Mouse (Mus musculus) kidney, postnatal 36 days (tissue): ENCODE results near the gene Fthl17e.
"Not testable (repeated sequence)": the region's sequence is repeated elsewhere in the genome, so short reads cannot be mapped to it uniquely, and the experiment has no call there.

ENCODE experiments used
- DNase-seq, 2 experiments: peaks; one replicate each; pipeline ENCODE4 v3.0.0; 2021 to 2022; ENCODE audit warnings: mixed read lengths in 2 of 2

Gene Fthl17e

DNA sequence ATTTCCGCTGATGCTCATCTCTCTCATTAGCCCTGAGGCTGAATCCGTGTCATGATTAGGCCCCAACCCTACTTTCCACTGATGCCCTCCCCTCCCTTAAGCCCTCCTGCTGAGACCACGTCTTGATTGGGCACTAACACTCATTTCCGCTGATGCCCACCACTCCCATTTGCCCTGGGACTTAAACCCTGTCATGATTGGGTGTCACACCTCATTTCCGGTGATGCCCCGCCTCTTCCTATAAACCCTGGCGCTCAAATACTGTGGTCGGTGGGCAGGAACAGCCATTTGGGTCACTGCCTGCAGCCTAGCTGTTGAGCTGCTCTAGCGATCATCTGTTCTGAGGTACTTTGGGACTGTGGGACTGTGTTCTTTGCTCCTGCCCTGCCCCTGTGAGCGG is at the start of gene Fthl17e:
TSS of gene Fthl17e (plus strand) at position 301 of the 400 bp plus-strand sequence.
- not testable (repeated sequence) for DNase-seq

DNA sequence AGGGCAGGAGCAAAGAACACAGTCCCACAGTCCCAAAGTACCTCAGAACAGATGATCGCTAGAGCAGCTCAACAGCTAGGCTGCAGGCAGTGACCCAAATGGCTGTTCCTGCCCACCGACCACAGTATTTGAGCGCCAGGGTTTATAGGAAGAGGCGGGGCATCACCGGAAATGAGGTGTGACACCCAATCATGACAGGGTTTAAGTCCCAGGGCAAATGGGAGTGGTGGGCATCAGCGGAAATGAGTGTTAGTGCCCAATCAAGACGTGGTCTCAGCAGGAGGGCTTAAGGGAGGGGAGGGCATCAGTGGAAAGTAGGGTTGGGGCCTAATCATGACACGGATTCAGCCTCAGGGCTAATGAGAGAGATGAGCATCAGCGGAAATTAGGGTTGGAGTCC is 46.6 kb upstream of the Fthl17e start, which contains the start of gene Fthl17d:
TSS of gene Fthl17d (minus strand) at position 101 of the 400 bp plus-strand sequence.
- not testable (repeated sequence) for DNase-seq

DNA sequence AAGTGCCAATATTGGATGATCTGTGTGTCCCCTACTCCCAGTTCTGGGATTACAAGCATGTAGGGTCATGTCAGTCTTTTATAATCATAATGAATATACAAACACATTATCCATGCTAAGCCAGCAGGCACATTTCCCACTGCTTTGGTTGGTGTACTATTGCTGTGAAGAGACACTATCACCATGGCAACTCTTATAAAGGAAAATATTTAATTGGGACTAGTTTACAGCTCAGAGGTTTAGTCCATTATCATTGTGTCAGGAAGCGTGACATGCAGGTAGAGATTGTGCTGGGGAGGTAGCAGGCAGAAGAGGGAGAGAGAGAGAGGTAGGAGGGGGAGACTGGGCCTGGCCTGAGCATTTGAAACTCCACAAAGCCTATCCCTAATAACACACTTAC is 17.2 kb upstream of the Fthl17e start:
- no peak for DNase-seq

DNA sequence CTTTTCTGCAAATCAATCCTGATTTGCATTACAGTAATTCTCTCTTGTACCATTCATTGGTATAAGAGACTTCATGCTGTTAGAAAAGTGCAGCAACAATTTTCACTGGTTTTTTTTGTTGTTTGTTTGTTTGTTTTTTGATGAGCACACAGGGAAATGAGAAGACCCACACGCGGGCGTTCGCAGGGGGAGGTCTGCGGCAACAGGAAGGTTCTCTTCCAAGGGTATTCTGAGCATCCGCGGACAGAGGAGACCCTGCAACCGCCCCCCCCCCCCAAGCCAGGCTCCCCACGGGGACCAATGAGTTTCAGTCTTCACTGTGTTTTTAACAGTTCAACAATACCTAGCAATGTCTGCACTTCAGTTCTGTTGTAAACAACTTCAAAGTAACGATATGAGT is 13.8 kb upstream of the Fthl17e start:
- DNase-seq = no peak

DNA sequence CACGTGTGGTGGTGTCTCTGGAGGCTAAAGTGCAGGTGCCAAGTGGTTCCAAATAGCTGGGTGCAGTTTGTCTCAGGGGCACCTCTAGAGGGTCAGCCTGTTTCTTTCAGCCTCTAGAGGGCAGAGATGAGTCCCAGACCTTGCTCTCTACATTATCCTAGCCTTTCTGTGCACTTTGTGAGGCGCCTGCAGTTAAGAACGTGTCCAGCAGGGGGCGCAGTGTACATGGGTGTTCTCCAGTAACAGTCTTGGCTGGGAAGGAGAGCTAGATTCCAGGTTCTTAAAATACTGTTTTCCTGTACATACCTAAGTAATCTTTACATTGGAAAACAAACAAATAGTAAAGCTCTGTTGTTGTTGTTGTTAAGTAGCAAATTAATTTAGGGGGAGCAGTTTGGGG is 8.3 kb downstream of the Fthl17e start:
- peak in 1 of 2 experiments; percentile 49 for DNase-seq

DNA sequence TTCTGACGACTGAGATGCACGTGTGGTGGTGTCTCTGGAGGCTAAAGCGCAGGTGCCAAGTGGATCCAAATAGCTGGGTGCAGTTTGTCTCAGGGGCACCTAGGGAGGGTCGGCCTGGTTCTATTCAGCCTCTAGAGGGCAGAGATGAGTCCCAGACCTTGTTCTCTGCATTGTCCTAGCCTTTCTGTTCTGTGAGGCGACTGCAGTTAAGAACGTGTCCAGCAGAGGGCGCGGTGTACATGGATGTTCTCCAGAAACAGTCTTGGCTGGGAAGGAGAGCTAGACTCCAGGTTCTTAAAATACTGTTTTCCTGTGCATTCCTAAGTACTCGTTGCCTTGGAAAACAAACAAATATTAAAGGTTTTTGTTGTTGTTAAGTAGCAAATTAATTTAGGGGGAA is 27.7 kb downstream of the Fthl17e start:
- peak; percentile 70 to 81 for DNase-seq

DNA sequence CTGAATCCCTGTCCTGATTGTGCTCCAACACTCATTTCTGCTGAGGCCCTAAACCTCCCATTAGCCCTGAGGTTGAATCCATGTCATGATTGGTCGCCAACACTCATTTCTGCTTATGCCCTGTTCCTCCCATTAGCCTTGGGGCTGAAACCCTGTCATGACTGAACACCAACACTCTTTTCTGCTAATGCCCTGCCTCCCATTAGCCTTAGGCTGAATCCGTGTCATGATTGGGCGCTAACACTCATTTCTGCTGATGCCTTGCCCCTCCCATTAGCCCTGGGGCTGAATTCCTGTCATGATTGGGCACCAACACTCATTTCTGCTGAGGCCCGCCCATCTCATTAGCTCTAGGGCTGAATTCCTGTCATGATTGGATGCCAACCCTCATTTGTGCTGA is 28.8 kb downstream of the Fthl17e start:
- DNase-seq = no peak

DNA sequence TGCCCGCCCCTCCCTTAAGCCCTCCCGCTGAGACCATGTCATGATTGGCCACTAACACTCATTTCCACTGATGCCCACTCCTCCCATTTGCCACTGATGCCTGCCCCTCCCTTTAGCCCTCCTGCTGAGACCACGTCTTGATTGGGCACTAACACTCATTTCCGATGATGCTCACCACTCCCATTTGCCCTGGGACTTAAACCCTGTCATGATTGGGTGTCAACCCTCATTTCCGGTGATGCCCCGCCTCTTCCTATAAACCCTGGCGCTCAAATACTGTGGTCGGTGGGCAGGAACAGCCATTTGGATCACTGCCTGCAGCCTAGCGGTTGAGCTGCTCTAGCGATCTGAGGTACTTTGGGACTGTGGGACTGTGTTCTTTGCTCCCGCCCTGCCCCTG is 29.4 kb downstream of the Fthl17e start, which contains the start of gene Fthl17f:
TSS of gene Fthl17f (plus strand) at position 301 of the 400 bp plus-strand sequence.
- DNase-seq = not testable (repeated sequence)

DNA sequence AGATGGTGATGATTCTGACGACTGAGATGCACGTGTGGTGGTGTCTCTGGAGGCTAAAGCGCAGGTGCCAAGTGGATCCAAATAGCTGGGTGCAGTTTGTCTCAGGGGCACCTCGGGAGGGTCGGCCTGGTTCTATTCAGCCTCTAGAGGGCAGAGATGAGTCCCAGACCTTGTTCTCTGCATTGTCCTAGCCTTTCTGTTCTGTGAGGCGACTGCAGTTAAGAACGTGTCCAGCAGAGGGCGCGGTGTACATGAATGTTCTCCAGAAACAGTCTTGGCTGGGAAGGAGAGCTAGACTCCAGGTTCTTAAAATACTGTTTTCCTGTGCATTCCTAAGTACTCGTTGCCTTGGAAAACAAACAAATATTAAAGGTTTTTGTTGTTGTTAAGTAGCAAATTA is 44.4 kb downstream of the Fthl17e start:
- peak; percentile 49 to 86 for DNase-seq
